Mouse (Mus musculus) ES-E14 (cell line): ENCODE results near the gene Rsg1.

ENCODE experiments used
- HCFC1 ChIP-seq: IDR thresholded peaks from 2 replicates; pipeline ENCODE4 v1.6.1; 2012; ENCODE audit warnings: low read length, inconsistent platforms, borderline replicate concordance; ENCODE audit not compliant: insufficient read depth
- ZNF384 ChIP-seq: IDR thresholded peaks from 2 replicates; pipeline ENCODE4 v1.6.1; 2012; ENCODE audit warnings: low read depth, low read length, inconsistent platforms

DNA sequence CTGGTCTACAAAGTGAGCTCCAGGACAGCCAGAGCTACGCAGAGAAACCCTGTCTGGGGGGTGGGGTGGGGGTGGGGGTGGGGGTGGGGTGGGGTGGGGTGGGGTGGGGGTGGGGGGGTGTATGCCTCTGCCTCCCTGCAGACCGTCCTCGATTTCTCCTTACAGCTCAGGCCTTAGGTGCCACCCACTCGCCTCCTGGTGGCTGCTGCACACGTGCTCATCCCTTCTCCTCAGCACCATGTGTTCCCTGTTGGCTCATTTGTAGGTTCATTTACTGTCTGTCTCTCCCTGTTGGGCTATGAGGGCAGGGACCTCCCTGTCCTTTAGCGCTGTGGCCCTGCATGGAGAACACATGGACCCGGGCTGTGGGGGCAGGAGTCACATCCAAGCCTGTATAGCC is 57.5 kb downstream of the Rsg1 start:
- no peak for TF ChIP-seq ZNF384
- no peak for TF ChIP-seq HCFC1
